Mouse (Mus musculus) bone marrow, adult 2 months (tissue): ENCODE results near the gene Slc4a1. TPM values are rescaled to one million over a fixed set of nuclear protein-coding genes. Genes with fewer than 3 reads are reported as not detected.
A peak's percentile ranks its signal among the peaks of the same experiment; 100 is the strongest.

Experiments used
- H3K27ac ChIP-seq: fragments of 200-500 bp; 2 replicates; pipeline ENCODE4 v1.5.1; 2012; ENCODE audit warnings: low read depth, mild to moderate bottlenecking, control low read depth, inconsistent platforms, low read length; ENCODE audit not compliant: control insufficient read depth, poor library complexity, insufficient read depth
- H3K4me1 ChIP-seq: fragments of 200-500 bp; 2 replicates; pipeline ENCODE4 v1.6.1; 2011; ENCODE audit warnings: low read length; ENCODE audit not compliant: control insufficient read depth, insufficient read depth
- H3K4me3 ChIP-seq: fragments of 200-500 bp; replicated peaks from 2 replicates; pipeline ENCODE3; 2011; ENCODE audit warnings: mild to moderate bottlenecking, low read depth, low read length, control low read depth; ENCODE audit not compliant: control insufficient read depth
- CTCF ChIP-seq: fragments of 200-500 bp; IDR thresholded peaks from 2 replicates; pipeline ENCODE4 v1.5.1; 2011; ENCODE audit warnings: low read length, control low read depth; ENCODE audit not compliant: control insufficient read depth, insufficient read depth
- POLR2A ChIP-seq: fragments of 200-500 bp; IDR thresholded peaks from 2 replicates; pipeline ENCODE4 v1.6.1; 2011; ENCODE audit warnings: low read depth, mild to moderate bottlenecking, control low read depth, low read length, borderline replicate concordance; ENCODE audit not compliant: control insufficient read depth
- WGBS: fragments of 180-500 bp; shearing (Covaris S2); methylation state at CpG from one replicate; pipeline ENCODE4 v1.1.7; 2018; 5-methylcytosine and 5-hydroxymethylcytosine counted together
- polyA plus RNA-seq: library from polyadenylated mRNA; stranded (reverse); fragments of >200 nt; gene quantifications from 2 replicates; pipeline ENCODE4 v1.2.4, GENCODE M21; 2011; ENCODE audit warnings: low replicate concordance; ENCODE audit not compliant: missing spikeins, insufficient read depth, insufficient read length

The Slc4a1 gene
- polyA plus RNA-seq, 1 experiment = 762 TPM

DNA sequence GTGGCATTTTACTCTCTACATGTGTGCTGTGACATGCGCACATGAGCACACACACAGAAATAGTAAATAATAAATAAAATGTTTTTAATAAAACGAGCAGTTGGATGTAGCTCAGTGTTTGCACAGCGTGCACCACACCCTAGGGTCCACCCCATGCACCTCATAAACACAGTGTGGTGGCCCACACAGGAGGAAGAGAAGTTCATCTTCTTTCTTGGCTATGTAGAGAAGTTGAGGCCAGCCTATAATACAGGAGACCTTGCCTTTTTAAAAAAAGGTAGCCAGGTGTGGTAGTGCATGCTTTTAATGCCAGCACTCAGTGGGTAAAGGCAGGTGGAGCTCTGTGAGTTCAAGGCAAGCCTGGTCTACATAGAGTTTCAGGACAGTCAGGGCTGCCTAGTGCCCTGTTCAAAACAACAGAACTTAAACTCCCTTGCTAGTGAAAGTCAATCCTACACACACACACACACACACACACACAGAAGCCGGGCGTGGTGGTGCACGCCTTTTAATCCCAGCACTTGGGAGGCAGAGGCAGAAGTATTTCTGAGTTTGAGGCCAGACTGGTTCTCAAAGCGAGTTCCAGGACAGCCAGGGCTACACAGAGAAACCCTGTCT is 8.2 kb upstream of the Slc4a1 start:
- Histone ChIP-seq H3K27ac (peak overlapping the region; percentile 55), H3K4me3 (no peak overlapping the region), H3K4me1 (no peaks in the 10 kb centered on the region)
- WGBS = 79% methylated on average over 7 of the region's 7 CpGs
- TF ChIP-seq POLR2A (no peak), CTCF (no peak)

DNA sequence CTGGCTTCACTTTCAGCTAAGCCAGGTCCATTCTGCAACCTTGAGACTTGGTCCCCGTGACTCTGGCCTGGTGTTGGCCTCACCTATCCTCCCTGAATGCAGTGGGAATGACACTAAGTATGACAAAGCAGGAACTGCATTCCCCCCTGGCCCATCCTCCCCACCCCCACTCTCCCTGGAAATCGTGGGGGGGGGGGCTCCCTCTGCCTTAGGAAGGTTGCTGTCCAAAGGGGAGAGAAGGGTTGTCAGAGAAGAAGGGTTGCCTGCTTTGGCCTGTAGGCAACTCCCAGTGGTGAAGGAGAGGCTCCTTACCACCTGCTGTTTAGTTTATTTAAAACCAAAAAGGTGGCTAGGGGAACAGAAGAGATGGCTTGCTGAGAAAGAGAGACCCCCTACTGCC is 7.6 kb upstream of the Slc4a1 start:
- TF ChIP-seq POLR2A (no peak), CTCF (no peak)
- peak overlapping the region; percentile 0 for H3K4me3 ChIP-seq
- 45% methylated on average over 2 of the region's 2 CpGs for WGBS
- peak overlapping the region; percentile 55 for H3K27ac ChIP-seq
- H3K4me1 ChIP-seq = no peaks in the 10 kb centered on the region; the same call in 1 of the 2 replicates

DNA sequence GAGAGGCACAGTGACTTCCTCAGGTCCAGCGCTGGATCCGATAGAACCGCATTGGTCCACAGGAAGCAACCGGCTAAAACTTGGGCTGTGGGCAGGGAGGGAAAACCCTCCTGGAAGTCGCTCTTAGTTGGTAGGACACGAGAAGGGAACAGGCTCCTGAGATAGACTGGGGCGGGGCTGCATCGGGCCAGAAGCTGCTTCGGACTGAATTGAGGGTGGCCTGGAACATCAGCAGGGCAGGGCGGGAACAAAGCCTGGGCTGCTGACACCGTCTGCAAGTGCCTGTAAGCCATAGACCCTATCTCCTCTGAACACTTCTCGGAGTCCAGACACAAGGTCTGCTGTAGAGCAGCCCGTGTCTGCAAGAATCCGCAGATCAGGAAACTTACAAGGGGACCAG is 6.9 kb upstream of the Slc4a1 start:
- no peak for TF ChIP-seq CTCF
- peak; percentile 30; the same call in 1 of the 2 replicates for TF ChIP-seq POLR2A
- Histone ChIP-seq H3K4me3 (peak overlapping the region; percentile 19), H3K27ac (peak overlapping the region; percentile 55), H3K4me1 (no peaks in the 10 kb centered on the region; the same call in 1 of the 2 replicates)
- WGBS = 53% methylated on average over 14 of the region's 14 CpGs

DNA sequence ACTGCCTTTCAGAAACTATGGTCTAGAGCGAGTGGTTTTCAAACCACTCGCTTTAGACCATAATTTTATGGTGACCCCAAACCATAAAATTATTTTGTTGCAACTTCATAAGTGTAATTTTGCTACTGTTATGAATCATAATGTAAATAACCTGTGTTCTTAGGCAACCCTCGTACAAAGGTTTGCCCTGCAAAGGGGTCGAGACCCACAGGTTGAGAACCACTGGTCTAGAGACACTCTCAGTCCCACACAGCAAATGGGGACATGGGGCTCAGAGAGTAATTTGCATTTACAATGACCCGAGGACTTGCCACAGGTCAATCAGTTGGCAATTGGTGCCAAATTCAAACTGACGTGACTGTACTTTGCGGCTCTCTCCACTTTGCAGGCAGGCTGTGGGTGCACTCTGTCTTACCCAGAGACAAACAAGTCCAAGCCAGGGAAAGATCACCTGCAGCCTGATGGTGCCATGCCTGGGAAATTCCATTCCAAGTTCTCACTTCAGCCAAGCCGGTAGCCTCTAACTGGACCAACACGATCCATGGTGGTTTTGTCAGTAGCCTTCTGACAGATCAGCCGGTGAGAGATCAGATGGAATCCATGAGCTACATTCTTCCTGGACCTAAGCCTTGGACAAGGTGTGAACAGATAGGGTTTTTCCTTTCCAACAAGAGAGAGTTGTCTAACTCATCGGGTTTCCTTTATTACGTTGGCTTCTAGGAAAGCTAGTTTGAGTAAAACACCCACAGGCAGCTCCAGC is 6.1 kb upstream of the Slc4a1 start:
- H3K4me3 ChIP-seq = no peak overlapping the region
- 83% methylated on average over 12 of the region's 12 CpGs for whole genome bisulfite sequencing
- H3K4me1 ChIP-seq = no peaks in the 10 kb centered on the region; the same call in 1 of the 2 replicates

DNA sequence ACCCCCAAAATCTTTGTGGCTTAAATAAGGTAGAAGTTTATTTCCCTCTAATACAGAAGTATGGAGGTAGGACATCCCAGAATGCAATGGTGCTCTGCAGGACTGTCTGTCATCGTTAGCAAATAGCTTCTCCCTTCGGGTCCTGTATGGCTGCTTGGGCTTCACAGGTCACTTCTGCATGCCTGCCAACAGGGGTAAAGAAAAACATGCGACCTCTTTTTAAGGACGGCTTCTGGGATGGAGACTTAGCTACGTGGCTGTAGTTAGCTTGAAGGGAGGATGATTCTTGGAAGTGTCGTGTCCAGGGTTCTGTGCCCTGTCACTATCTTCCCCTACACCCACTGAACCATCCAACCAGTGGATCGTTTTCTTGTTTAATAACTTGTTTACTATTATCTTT is 4.3 kb upstream of the Slc4a1 start:
- H3K27ac ChIP-seq = no peak overlapping the region
- H3K4me1 ChIP-seq = no peaks in the 10 kb centered on the region; the same call in 1 of the 2 replicates
- 63% methylated on average over 7 of the region's 7 CpGs for WGBS
- no peak for TF ChIP-seq POLR2A
- no peak for TF ChIP-seq CTCF
- H3K4me3 ChIP-seq = no peak overlapping the region

More for the DNA sequence above, 6.1 kb upstream of the Slc4a1 start:
- peak overlapping the region; percentile 55 for H3K27ac ChIP-seq
- no peak for TF ChIP-seq POLR2A
- TF ChIP-seq CTCF = no peak

DNA sequence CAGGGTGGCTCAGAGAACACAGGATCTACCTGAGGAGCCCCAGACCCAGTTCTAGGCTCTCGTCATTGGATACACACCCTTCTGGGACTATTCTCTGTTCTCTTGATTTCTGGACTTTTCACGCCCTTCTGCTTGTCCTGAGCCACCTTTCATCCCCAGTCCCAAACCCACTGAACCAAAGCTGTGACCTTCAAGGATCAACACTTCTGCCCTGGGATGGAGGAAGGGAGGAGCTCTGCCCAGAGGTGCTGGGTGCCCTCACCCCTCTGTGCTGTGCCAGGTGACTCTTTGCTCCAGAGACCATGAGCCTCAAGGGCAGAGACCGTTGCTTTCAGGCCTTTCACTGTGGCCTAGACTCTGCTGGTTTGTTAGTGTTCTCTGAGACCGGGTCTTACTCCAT is 3.3 kb upstream of the Slc4a1 start:
- H3K27ac ChIP-seq = no peak overlapping the region
- no peaks in the 10 kb centered on the region; the same call in 1 of the 2 replicates for H3K4me1 ChIP-seq
- TF ChIP-seq CTCF = no peak
- no peak for TF ChIP-seq POLR2A
- WGBS = 78% methylated on average over 4 of the region's 4 CpGs
- H3K4me3 ChIP-seq = no peak overlapping the region

DNA sequence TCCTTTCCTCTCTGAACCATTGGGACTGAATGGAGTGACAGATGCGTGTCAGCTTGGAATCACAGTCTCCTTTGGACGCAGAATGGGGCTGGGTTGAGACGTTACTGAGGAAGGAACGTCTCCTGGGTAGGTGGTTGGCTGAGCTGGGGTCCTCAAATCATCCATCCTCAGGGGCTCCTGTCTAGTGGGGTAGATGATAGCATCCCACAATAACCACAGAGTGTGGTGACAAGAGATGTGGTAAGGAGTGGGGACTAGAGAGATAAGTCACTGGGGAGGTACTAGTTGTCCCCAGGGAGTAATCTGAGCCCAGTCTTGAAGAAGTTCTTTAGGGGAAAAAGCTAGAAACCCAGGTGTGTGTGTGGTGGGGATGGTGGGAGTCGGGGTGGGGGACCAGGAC is 2.3 kb upstream of the Slc4a1 start:
- Histone ChIP-seq H3K27ac (no peak overlapping the region), H3K4me1 (no peaks in the 10 kb centered on the region; the same call in 1 of the 2 replicates), H3K4me3 (no peak overlapping the region)
- 32% methylated on average over 5 of the region's 5 CpGs for WGBS
- TF ChIP-seq CTCF = no peak
- no peak for TF ChIP-seq POLR2A

DNA sequence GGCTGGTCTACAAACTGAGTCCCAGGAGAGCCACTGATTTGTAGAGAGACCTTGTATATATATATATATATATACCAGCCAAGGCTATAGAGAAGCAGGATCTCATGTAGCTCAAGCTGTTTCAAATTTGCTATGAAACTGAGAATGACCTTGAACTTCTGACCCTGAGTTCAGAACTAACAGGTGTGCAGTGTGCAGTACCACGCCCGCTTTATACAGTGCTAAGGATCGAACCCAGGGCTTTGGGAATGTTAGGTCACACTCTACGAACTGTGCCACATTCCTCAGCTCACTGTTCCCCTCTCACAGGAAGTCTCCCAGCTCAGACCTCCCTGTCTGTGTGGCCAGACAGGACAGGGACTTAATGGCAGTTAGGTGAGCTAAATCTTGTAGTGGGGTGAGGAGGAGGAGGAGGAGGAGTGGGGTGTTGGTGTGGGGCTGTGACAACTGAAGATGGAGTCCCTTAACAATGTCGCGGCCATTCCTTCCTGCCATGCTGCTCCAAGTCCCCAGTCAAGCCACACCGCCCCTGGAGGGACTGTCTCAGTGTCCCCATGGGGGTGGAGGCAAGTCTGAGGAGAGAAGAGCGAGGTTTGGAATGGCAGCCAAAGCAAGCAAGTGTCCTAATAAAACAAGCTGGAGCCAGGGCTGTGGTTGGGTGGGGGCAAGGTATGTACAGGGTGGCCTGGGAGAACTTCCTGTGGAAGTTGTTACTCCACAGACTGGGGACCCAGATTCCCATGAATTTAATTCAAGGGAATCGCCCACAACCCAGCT is 1.7 kb upstream of the Slc4a1 start:
- Histone ChIP-seq H3K4me3 (no peak overlapping the region), H3K27ac (no peak overlapping the region), H3K4me1 (no peaks in the 10 kb centered on the region; the same call in 1 of the 2 replicates)
- no peak for TF ChIP-seq CTCF
- TF ChIP-seq POLR2A = no peak
- WGBS = 77% methylated on average over 9 of the region's 9 CpGs
